Mouse (Mus musculus): Measurements from ENCODE around the gene Aen.

Gene Aen

GRCm38 (mm10) chr7:78895653-78896333 lies at the start of gene Aen:
Gene Aen (plus strand): TSS chr7:78895854.
- in situ Hi-C loops (cut with MboI, MseI) = loop anchor here (25.0 kb wide), 1 partner anchor 308 kb away; no protein-coding TSS in a partner anchor

DNA sequence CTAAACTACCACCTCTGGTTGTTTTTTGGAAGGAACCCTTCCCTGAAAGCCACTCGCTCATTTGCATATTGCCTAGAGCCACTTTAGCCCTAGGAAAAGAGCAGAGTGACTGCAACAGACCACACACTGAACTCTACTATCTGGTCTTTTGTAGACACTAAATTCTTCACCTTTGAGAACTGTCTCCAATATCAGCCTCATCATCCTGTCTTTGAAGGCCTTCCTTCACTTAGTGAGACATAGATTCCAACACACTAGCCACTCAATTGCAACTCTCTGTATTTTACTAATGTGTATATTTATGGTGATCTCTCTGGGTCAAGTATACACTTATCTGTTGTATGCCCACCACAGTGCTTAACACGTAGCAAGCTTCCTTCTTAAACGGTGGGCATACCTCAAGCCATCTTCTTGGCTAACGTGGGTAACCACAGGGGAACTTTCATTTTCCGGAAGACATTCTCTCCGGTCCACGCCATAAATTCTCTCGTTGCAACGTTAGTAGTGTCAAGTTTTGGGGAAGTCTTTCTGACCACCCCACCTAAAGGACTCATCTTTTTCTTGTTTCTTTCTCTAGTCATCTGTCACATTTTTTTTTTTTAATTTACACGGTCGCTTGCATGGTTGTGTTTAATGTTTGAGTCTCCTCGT lies 49.5 kb upstream of the Aen start:
- in situ Hi-C loops (cut with MboI, MseI) = loop anchor here (5.0 kb wide), 1 partner anchor 59 kb away; no protein-coding TSS in a partner anchor

DNA sequence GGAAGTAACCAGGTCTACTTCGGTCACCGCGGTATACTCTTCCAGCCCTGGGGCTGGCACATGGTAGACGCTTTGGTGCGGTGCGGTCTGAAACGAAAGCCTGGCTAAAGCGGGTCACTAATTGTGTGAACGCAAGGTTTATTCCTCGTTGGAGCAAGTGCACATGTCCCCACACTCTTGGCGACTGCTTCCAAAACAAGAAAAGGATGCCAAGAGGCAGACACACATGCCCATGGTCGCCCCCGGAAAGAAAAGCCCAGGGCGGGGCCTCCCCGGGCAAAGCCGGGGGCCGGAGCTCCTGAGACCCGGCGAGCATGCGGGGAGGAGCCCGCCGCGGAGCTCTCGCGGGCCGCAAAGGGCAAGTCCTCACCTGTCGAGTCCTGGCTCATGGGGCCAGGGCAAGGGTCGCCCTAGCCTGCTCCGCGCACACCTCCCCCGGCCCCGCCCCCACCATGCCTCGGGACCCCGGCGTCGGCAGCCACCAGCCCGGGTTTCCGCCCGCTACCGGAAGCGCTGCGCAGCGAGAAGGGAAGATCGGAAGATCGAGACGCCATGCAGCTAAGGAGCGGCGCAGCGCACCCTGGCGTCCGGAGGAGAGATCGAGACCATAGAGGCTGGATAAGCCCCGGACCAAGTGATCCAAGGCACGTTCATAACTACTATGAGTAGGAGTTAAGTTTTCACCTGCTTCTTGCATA lies 48.8 kb upstream of the Aen start, which contains the start of gene Det1:
TSS of gene Det1 (minus strand) at position 527 of the 698 bp plus-strand sequence.
- in situ Hi-C loops (cut with MboI, MseI) = loop anchor here (5.0 kb wide), 1 partner anchor 60 kb away; no protein-coding TSS in a partner anchor

GRCm38 (mm10) chr7:78854051-78854450 lies 41.6 kb upstream of the Aen start:
- in situ Hi-C loops (cut with MboI, MseI) = no loop called here

GRCm38 (mm10) chr7:78855044-78855655 lies 40.5 kb upstream of the Aen start:
- in situ Hi-C loops (cut with MboI, MseI) = no loop called here

DNA sequence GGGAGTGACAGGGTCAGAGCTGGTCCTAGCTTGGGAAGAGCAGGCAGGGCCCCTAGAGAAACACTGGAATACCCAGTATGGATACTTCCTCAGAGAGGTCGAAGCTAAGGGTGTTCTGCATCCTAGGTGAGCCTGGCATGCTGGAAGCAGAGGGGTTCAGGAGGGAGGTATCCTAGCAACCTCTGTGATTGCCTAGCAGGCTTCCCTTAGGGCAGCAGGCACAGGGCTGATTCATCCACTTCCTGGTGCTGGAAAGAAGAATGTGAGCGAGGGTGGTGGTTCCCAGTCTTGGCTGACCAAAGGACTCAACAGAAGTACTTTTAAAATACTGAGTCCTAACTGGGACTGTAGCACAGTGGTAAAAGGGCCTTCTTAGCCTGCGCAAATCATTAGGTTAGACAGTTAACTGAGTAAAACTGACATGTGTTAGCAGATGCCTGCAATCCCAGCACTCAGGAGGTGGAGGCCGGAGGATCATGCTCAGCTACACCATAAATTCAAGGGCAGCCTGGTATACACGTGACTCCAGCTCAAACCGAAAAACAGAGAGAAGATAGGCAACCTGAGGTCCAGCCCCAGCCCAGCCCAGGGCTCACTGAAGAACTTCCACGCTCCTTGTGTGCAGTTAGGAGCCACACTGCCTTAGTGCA lies 31.7 kb upstream of the Aen start:
- in situ Hi-C loops (cut with MboI, MseI) = no loop called here

DNA sequence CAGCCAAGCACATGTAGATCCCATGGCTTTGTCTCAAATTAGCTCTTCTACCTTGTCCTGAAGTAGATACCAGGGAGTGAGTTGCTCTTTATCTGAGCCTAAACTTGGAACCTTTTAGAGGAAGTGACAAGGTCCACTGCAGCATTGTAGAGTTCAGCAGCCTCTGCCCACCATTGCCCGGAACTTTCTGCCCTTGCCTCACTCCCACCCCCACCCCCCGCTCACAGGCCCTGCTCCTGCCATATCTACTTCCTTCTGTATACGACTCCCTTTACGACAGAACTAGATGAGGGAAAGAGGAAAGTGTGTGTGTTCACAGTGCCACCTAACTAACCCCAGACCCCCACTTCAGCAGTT lies 31.2 kb upstream of the Aen start:
- in situ Hi-C loops (cut with MboI, MseI) = no loop called here

- in situ Hi-C loops (cut with MboI, MseI) = no loop called here
Observed at GRCm38 (mm10) chr7:78865212-78865949, 30.3 kb upstream of the Aen start.

- in situ Hi-C loops (cut with MboI, MseI) = no loop called here
Observed at GRCm38 (mm10) chr7:78868731-78869130, 26.9 kb upstream of the Aen start.

DNA sequence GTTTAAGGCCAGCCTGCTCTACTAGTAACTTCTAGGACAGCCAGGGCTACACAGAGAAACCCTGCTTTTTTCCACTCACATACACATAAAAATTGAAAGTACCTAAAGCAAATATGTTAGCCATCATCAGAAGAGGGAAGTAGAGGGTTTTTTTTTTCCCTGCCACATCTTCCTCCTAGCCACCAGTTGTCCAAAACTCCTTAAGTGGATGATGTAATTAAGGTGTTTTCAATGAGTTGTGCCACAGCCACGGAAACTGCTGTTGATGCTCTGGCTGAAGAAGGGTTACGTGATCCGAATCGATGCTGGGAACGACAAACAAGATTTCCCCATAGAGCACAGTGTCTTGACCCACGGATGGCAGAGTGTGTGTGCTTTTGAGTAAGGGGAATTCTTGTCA lies 23.3 kb upstream of the Aen start:
- in situ Hi-C loops (cut with MboI, MseI) = no loop called here

DNA sequence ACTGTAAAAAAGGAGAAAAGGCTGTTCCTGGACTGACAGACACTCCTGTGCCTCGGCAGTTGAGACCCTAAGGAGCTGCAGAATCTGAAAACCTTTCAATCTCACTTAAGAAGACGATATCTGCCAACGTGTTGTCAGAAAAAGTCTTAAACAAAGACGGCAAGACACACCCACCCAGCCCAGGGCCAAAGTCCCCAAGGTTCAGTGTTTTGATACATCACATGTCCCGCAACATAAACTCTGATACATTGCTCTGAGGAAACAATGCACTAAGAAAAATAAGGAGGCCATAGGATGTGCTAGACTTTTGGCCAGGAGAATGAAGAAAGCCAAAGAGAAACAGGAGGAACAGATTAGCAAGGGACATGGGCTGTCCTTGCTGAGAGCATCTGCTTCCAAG lies 22.8 kb upstream of the Aen start:
- in situ Hi-C loops (cut with MboI, MseI) = no loop called here

- in situ Hi-C loops (cut with MboI, MseI) = loop anchor here (25.0 kb wide), 1 partner anchor 295 kb away; no protein-coding TSS in a partner anchor
Observed at GRCm38 (mm10) chr7:78881607-78882468, 13.8 kb upstream of the Aen start.

- in situ Hi-C loops (cut with MboI, MseI) = loop anchor here (25.0 kb wide), 1 partner anchor 295 kb away; no protein-coding TSS in a partner anchor
Observed at GRCm38 (mm10) chr7:78882469-78882837, 13.2 kb upstream of the Aen start.

- in situ Hi-C loops (cut with MboI, MseI) = loop anchor here (25.0 kb wide), 1 partner anchor 296 kb away; no protein-coding TSS in a partner anchor
Observed at GRCm38 (mm10) chr7:78883016-78883725, 12.5 kb upstream of the Aen start.

DNA sequence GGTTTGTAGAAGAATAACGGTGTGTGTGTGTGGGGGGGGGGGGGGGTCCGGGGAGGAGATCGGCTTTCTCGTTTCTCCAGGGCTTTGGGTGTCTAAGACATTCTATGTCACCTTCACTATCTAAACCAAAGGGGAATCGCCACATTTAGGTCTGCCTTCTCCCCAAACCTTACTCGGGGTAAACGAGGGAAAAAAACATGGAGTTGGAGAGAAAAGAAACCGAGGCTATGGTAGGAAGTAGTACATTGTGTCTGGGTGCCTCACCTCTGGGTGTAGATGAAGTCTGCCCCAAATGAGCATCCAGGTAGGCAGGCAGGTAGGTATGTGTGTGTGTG lies 12.0 kb upstream of the Aen start:
- in situ Hi-C loops (cut with MboI, MseI) = loop anchor here (25.0 kb wide), 1 partner anchor 296 kb away; no protein-coding TSS in a partner anchor

DNA sequence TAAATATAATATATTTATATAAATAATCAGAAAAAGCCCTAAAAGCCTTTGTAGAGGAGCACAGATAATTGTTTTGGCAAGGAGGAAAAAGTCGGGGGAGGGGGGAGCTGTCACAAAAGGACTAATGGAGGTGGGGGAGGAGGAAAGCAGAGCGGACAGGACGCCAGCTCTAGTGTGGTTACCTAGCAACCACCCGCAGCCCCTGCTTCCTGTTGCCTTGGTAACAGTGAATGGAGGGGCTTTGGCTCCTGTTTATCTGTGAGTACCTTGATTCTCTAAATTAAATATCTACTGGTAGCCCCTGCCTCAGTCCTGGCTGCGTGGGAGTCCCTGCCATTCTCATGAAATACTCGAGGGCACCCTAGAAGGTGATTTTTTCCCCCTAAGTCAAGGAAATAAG lies 11.5 kb upstream of the Aen start:
- in situ Hi-C loops (cut with MboI, MseI) = loop anchor here (25.0 kb wide), 1 partner anchor 297 kb away; no protein-coding TSS in a partner anchor

GRCm38 (mm10) chr7:78885404-78885803 lies 10.2 kb upstream of the Aen start:
- in situ Hi-C loops (cut with MboI, MseI) = loop anchor here (25.0 kb wide), 1 partner anchor 298 kb away; no protein-coding TSS in a partner anchor

GRCm38 (mm10) chr7:78886496-78886895 lies 9.2 kb upstream of the Aen start:
- in situ Hi-C loops (cut with MboI, MseI) = loop anchor here (25.0 kb wide), 1 partner anchor 299 kb away; no protein-coding TSS in a partner anchor

DNA sequence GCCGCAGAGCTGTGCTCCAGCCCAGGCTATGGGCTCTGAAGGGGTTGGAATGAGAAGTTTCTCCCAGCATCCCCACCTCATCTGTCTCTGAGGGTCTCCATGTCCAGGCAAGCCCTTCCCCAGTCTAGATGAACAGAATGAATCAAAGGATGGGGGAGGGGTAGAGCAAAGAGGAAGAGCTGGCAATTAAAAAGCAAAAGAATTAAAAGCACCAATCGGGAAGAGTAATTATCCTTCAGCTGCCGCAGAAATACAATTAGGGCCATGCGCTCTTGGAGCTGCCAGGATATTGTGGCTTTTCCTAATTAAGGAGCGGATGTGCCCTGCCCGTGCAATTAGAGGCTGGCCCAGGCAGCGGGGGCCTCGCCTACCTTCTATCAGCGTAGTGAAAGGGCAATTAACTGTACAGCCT lies 8.2 kb upstream of the Aen start:
- in situ Hi-C loops (cut with MboI, MseI) = loop anchor here (25.0 kb wide), 1 partner anchor 300 kb away; no protein-coding TSS in a partner anchor

Data from T-helper 2 cell (primary cell).